Mouse (Mus musculus) CD4-positive, CD25-positive, alpha-beta regulatory T cell (primary cell): ENCODE results near the gene Rhox2f. TPM values are rescaled to one million over a fixed set of nuclear protein-coding genes. Genes with fewer than 3 reads are reported as not detected.

Experiments used
- polyA plus RNA-seq: library from polyadenylated mRNA; unstranded; fragments of 100-300 nt; shearing (Covaris generic); gene quantifications from one replicate; pipeline ENCODE4 v1.2.1, GENCODE M21; 2017

Gene Rhox2f
- not detected for polyA plus RNA-seq

DNA sequence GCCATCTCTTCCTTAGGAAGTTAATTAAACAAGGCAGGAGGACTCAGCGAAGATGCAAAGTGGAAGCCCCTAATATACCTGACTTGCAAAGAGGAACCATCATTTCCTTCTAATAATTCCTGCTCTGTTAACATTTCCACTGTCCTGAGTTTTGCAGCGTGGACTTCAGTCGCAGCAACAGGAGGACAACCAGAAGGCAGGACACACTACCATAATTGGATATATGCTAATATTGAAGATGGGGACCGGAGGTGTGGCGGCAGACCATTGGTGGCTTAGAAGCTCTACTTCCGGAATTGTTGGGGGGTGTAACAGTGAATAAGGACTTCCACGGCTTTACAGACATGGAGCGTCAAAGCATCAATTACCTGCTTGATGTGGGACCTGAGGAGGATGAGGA, at the start of gene Rhox2f:
Gene Rhox2f (plus strand): TSS at position 301 of the 400 bp plus-strand sequence.

DNA sequence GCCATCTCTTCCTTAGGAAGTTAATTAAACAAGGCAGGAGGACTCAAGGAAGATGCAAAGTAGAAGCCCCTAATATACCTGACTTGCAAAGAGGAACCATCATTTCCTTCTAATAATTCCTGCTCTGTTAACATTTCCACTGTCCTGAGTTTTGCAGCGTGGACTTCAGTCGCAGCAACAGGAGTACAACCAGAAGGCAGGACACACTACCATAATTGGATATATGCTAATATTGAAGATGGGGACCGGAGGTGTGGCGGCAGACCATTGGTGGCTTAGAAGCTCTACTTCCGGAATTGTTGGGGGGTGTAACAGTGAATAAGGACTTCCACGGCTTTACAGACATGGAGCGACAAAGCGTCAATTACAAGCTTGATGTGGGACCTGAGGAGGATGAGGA, 41.1 kb upstream of the Rhox2f start, which contains the start of gene Rhox2e:
Gene Rhox2e (plus strand): TSS at position 301 of the 400 bp plus-strand sequence.

DNA sequence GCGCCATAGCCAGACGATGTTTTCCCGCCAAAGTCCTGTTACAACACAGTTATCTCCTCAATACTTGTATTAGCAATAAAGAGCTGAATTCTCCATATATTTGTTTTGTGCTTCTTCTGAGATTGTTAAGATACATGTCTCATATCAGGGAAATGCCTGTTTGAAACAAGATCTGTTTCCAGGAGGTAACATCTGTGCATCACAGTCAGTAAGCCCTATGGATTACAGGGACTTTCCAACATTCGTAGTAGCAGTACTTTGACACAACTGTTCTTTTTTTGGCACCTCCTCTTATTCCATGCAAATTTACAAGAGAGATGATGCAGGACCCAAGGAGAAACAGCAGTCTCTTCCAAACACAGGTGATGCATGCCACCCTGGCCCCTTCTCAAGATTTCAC, 29.5 kb upstream of the Rhox2f start, which contains the start of gene Rhox3e:
Gene Rhox3e (plus strand): TSS at position 301 of the 400 bp plus-strand sequence.

DNA sequence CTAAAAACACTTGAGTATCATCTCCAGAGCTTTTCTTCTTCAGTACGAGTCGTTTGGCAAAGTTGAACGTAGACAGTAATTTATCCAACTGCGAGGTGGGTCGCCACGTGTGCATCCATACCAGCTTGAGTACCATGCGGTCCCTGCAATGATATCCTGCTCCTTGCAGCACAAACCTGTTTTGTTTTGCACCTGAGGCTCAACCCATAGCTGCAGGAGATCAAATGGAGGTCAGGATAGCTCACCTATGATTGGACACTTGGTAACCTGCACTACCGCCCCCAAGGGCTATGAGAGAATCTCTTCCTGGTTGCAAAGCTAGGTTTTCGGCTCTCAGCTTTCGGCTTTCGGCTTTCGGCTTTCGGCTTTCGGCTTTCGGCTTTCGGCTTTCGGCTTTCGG, 14.1 kb upstream of the Rhox2f start, which contains the start of gene Rhox4e:
Gene Rhox4e (plus strand): TSS at position 301 of the 400 bp plus-strand sequence.

DNA sequence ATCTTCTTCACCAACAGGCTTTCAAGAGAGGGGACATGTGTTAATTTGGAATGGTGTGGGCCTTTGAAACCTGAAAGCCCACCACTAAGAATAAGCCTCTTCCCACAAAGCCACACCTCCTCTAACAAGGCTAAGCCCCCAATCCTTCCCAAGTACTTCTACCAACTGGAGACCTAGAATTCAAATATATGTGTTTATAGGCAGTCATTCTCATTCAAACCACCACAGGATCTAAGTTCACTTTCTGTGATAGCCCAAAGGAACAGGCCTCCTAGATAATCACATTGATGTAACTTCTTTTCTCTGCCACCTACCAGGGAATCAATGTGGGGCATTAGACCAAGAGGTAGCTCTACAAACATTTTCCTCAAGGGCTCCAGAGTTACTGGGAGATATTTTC, 9.5 kb downstream of the Rhox2f start, which contains the start of gene Rhox3f:
Gene Rhox3f (plus strand): TSS at position 301 of the 400 bp plus-strand sequence.

DNA sequence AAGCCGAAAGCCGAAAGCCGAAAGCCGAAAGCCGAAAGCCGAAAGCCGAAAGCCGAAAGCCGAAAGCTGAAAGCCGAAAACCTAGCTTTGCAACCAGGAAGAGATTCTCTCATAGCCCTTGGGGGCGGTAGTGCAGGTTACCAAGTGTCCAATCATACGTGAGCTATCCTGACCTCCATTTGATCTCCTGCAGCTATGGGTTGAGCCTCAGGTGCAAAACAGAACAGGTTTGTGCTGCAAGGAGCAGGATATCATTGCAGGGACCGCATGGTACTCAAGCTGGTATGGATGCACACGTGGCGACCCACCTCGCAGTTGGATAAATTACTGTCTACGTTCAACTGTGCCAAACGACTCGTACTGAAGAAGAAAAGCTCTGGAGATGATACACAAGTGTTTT, 36.4 kb downstream of the Rhox2f start, which contains the start of gene Rhox4f:
Gene Rhox4f (minus strand): TSS at position 101 of the 400 bp plus-strand sequence.

Other genes starting within 250 kb of the Rhox2f start
- gene Rhox3a2, start 191.4 kb upstream of the Rhox2f start, polyA plus RNA-seq, result not detected
- gene Rhox4a2, start 180.6 kb upstream of the Rhox2f start, polyA plus RNA-seq, result not detected
- gene Rhox2b, start 159.3 kb upstream of the Rhox2f start, polyA plus RNA-seq, result not detected
- not detected for gene Rhox4b, start 138.9 kb upstream of the Rhox2f start, polyA plus RNA-seq
- gene Rhox2c, start 117.7 kb upstream of the Rhox2f start, polyA plus RNA-seq, result not detected
- not detected for gene Rhox3c, start 112.8 kb upstream of the Rhox2f start, polyA plus RNA-seq
- gene Rhox4c, start 91.1 kb upstream of the Rhox2f start, polyA plus RNA-seq, result not detected
- not detected for gene Rhox2d, start 78.0 kb upstream of the Rhox2f start, polyA plus RNA-seq
- not detected for gene Rhox4d, start 57.0 kb upstream of the Rhox2f start, polyA plus RNA-seq
- gene Rhox2e, start 41.0 kb upstream of the Rhox2f start, polyA plus RNA-seq, result not detected
- gene Rhox3e, start 29.4 kb upstream of the Rhox2f start, polyA plus RNA-seq, result not detected
- gene Rhox4e, start 14.0 kb upstream of the Rhox2f start, polyA plus RNA-seq, result 0.20 TPM
- gene Rhox3f, start 9.6 kb downstream of the Rhox2f start, polyA plus RNA-seq, result not detected
- 0.29 TPM for gene Rhox4f, start 36.3 kb downstream of the Rhox2f start, polyA plus RNA-seq
- not detected for gene Rhox3g, start 57.2 kb downstream of the Rhox2f start, polyA plus RNA-seq
- not detected for gene Rhox2g, start 72.1 kb downstream of the Rhox2f start, polyA plus RNA-seq
- not detected for gene Rhox4g, start 79.9 kb downstream of the Rhox2f start, polyA plus RNA-seq
- not detected for gene Rhox3h, start 97.4 kb downstream of the Rhox2f start, polyA plus RNA-seq
- gene Rhox2h, start 101.9 kb downstream of the Rhox2f start, polyA plus RNA-seq, result not detected
- not detected for gene Rhox5, start 233.4 kb downstream of the Rhox2f start, polyA plus RNA-seq